Mouse (Mus musculus): ENCODE data around the gene Wnt4.

Gene Wnt4

DNA sequence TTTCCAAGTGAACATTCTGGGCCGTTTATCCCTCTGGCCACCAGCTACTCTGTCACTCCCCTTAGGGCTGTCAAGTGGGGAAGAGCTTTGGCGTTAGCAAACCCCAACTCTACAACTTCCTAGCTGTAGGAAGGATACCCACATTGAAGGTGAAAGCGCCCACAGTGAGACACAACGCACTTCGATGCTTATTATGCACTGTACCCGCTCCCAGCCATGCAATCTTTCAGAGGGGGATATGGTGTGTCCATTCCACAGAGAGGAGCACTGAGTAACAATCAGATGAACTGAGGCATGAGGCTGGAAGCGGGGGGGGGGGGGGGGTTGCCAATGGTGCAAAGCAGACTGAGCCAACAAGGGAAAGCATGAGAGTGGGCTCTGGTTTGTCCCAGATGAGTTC is 27.8 kb downstream of the Wnt4 start:
- intact Hi-C loops (cut with DNase I) = no loop called here

- intact Hi-C loops (cut with DNase I) = no loop called here
These were observed 28.7 kb downstream of the Wnt4 start for GRCm38 (mm10) chr4:137305831-137306576.

DNA sequence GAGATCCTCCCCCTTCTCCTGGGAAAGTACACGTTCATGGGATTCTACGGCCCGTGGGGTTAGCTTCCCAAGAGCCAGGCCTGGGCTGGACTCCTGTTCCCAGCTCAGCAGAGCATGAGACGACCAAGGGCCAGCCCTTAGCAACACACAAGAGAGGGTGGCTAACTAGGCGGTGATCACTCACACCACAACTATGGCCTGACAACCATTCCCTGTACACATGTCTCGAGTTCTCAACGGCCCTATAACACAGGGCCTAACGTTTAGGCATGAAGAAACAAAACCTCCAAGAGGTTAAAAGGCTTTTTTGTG is 29.2 kb downstream of the Wnt4 start:
- intact Hi-C loops (cut with DNase I) = no loop called here

DNA sequence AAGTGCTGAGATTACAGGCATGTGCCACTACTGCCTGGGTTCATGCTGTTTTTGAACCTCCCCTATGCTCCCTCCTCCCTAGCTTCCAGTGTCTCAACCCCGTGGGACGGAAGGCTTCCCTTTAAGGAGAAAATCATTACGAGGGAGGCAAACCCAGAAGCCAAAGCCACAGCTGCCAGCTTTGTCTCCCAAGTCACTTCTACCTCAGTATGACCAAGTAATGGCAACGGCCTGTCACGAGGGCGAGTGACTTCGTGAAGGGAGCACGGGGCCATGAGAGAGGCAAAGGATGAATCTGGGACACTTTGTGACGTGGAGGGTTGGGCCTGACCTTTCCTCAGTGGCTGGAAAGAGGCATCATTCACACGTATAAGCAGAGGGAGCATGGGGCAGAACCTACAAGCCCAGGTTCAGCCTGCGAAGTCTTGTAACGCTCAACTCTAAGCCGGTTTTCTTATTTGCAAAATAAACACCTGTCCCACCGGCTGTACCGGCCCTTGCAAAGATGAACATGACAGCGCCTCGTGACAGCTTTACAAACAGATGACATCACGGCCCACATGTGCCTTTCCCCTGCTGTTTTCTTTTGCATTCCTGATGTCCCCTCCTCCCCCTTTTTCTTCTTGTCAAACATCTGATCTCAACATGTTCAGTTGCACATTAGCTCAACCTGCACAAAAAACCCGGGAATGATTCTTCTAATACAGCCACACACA is 29.9 kb downstream of the Wnt4 start:
- intact Hi-C loops (cut with DNase I) = no loop called here

GRCm38 (mm10) chr4:137308377-137308776 is 31.1 kb downstream of the Wnt4 start:
- intact Hi-C loops (cut with DNase I) = loop anchor here (2.0 kb wide), 1 partner anchor 232 kb away; no protein-coding TSS in a partner anchor

DNA sequence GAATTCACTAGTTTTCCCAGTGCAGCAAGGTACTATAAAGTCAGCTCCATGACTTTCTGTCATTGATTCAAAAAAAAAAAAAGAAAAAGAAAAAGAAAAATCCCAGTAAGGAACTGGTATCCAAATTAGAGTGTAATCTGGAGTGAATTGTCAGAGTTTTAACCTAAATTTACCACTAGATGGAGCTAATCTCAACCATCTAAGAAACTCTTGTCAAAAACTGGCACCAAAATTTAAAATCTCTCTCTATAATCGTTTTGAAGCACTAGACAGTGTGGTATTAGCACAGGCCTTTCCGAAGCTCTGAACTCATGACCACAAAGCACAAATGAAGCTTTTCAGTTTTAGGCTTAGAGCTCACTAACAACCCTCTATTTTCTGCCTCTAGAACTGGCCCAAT is 36.2 kb downstream of the Wnt4 start:
- intact Hi-C loops (cut with DNase I) = no loop called here

- intact Hi-C loops (cut with DNase I) = no loop called here
These were observed 37.3 kb downstream of the Wnt4 start for GRCm38 (mm10) chr4:137314561-137314960.

- intact Hi-C loops (cut with DNase I) = loop anchor here (5.0 kb wide), 1 partner anchor 77 kb away; no protein-coding TSS in a partner anchor
These were observed 37.8 kb downstream of the Wnt4 start for GRCm38 (mm10) chr4:137315061-137315460.

DNA sequence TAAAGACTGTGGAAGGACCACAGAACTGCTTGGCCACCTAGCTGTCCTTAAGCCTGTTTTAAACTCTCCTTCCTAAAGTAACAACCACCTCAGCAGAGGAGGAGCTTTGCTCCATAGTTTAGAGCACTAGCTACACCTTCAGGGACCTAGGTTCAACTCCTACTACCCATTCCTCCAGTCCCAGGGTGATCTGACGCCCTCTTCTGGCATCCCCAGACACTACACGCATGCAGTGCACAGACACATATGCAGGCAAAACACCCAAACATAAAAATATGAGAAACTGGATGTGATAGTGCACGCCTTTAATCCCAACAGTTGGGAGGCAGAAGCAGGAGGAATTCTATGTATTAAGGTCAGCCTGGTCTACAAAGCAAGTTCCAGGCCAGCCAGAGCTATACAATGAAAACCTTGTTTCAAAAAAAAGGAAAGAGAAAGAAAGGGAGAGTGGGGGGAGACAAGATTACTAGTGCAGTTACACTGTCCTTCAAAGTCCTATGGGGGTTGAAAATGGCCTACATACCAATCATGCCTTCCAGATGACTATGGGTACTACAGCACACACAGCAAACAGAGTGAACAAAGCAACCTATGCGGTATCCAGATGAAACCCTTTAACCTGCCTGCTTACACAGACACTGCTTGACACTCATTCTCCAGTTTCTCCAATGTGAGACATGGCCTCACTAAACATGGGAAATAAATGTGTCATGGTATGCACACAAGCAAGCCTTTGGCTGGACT is 38.9 kb downstream of the Wnt4 start:
- intact Hi-C loops (cut with DNase I) = loop anchor here (5.0 kb wide), 1 partner anchor 76 kb away; no protein-coding TSS in a partner anchor

DNA sequence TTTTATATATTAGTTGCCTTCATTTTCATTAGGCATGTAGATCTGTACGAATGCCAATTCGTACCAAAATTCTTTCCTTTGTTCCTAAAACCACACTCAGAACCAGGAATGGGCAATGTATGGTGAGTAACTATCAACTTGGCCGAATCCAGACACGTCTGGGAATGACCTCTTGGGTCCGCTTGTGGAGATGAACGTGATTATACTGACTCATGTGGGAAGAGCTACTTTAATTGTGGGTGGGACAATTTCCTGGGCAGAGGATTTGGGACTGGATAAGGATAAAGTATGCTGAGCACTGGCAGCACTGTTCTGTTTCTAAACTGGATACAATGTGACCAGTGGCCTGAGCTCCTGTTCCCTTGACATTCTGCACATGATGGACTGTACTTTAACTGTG is 47.6 kb downstream of the Wnt4 start:
- intact Hi-C loops (cut with DNase I) = no loop called here

GRCm38 (mm10) chr4:137326494-137326893 is 49.2 kb downstream of the Wnt4 start:
- intact Hi-C loops (cut with DNase I) = no loop called here

- intact Hi-C loops (cut with DNase I) = no loop called here
These were observed 54.8 kb downstream of the Wnt4 start for GRCm38 (mm10) chr4:137332051-137332450.

- intact Hi-C loops (cut with DNase I) = no loop called here
These were observed 59.2 kb downstream of the Wnt4 start for GRCm38 (mm10) chr4:137336468-137336867.

GRCm38 (mm10) chr4:137339415-137339814 is 62.1 kb downstream of the Wnt4 start:
- intact Hi-C loops (cut with DNase I) = no loop called here

DNA sequence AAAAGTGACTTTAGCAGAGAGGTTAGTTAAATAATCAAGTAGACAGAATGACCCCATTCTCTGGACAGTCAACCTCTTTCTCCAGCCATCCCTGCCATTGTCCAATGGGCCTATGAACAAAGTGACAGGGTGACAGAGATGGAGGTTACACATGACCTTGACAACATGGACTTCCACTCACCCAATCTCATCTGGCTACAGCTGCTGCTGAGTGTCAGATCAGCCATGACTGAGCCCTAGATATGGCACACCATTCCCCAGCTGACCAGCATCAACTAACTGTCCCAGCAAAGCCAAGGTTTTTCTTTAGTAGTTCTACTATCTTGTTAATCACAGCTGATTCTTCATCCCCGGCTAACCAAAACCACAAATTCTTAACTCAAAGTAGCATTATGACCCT is 65.5 kb downstream of the Wnt4 start:
- intact Hi-C loops (cut with DNase I) = no loop called here

- intact Hi-C loops (cut with DNase I) = no loop called here
These were observed 67.8 kb downstream of the Wnt4 start for GRCm38 (mm10) chr4:137345112-137345511.

- intact Hi-C loops (cut with DNase I) = no loop called here
These were observed 68.5 kb downstream of the Wnt4 start for GRCm38 (mm10) chr4:137345790-137346189.
